Mouse (Mus musculus): ENCODE measurements at regions not wholly inside any gene's neighbourhood (a gene's known extent, or its start where the extent isn't known, plus 50 kb on each side); places are given as distances from the start of the nearest gene placed in this dataset.
A peak's percentile ranks its signal among the peaks of the same experiment; 100 is the strongest.

DNA sequence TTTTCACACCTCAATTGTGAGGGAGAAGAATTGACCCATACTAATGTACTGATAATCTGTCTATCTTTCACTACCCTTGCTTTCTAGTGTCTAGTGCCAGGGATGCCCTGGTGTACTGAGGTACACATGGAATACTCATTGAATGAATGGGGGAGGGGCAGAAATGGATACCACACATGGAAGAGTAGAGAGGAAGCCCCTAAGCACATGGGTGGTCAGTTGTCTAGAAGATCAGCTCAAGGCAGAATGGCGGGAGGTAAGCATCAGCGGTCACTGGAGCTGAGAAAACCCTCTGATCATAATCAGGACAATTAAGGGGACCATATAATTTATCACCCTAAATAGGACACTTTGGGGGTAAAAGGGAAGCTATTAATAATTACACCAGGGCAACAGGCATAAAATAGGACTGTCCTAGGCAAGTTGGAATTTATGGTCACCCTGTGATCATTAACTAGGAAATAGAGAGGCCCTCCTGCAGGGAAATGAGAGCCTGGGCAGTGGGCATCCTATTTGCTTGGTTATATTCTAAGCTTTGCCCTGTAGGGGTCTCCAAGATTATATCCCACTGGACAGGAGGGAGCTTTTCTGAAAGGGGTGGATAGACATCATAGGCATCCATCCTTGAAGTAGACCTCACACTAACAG, 185.3 kb downstream of the Mycn start:
- 98% methylated on average over 2 of the region's 2 CpGs for WGBS
- H3K9ac ChIP-seq (ENCODE audit: low read depth, low read length) = no peak overlapping the region

DNA sequence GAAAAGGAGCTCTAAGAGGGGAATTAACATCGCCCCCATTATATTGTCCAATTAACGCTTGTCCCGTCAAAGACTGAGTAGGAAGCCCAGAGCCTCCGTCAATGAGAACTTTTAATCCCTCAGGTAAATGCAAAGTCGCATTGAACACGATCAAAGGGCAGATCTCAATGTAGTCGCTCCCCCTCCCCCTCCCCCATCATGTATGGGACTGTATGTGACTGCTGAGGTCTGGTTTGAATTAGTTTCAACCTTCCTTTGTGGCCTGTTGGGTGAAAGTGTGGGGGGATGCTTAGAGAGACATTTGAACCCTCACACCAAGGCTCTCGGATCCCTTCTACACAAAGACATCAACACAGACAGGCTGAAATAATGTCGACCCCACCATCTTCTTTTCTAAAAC, 187.9 kb downstream of the Mycn start:
- no peaks in the 10 kb centered on the region for H3K27me3 ChIP-seq (ENCODE audit: control insufficient read depth, insufficient read depth, low read length)
- no peak for DNase-seq (ENCODE audit: extremely low read depth, low read depth, low spot score)
- H3K27ac ChIP-seq (replicated peaks; ENCODE audit: insufficient read depth, low read depth, low read length) = no peak overlapping the region
- H3K4me1 ChIP-seq (ENCODE audit: control insufficient read depth, insufficient read depth, low read length) = no peaks in the 10 kb centered on the region
- H3K79me2 ChIP-seq (ENCODE audit: control insufficient read depth, insufficient read depth, low read length) = no peaks in the 10 kb centered on the region
- no peak overlapping the region for H3K4me3 ChIP-seq (ENCODE audit: insufficient read depth, low read depth, low read length)
- H3K36me3 ChIP-seq (ENCODE audit: control insufficient read depth, insufficient read depth, low read length) = no peaks in the 10 kb centered on the region
- no peak overlapping the region for H3K9ac ChIP-seq (ENCODE audit: low read depth, low read length)
- WGBS = 75% methylated on average over 9 of the region's 9 CpGs
- TF ChIP-seq POLR2A (IDR thresholded peaks at IDR 0.05; ENCODE audit: extremely low read depth, insufficient read depth, low read length) (no peak), CTCF (IDR thresholded peaks at IDR 0.05; ENCODE audit: low read depth, low read length) (no peak)

More for the DNA sequence above, 185.3 kb downstream of the Mycn start:
- Histone ChIP-seq H3K4me1 (ENCODE audit: control insufficient read depth, insufficient read depth, low read length) (no peaks in the 10 kb centered on the region), H3K79me2 (ENCODE audit: control insufficient read depth, insufficient read depth, low read length) (no peaks in the 10 kb centered on the region), H3K36me3 (ENCODE audit: control insufficient read depth, insufficient read depth, low read length) (no peaks in the 10 kb centered on the region), H3K27me3 (ENCODE audit: control insufficient read depth, insufficient read depth, low read length) (no peaks in the 10 kb centered on the region), H3K27ac (replicated peaks; ENCODE audit: insufficient read depth, low read depth, low read length) (no peak overlapping the region), H3K4me3 (ENCODE audit: insufficient read depth, low read depth, low read length) (no peak overlapping the region)
- no peak for TF ChIP-seq POLR2A (IDR thresholded peaks at IDR 0.05; ENCODE audit: extremely low read depth, insufficient read depth, low read length)
- TF ChIP-seq CTCF (IDR thresholded peaks at IDR 0.05; ENCODE audit: low read depth, low read length) = no peak
- no peak for DNase-seq (ENCODE audit: extremely low read depth, low read depth, low spot score)

GRCm38 (mm10) chr12:12751670-12752426, 189.9 kb downstream of the Mycn start:
- Histone ChIP-seq H3K36me3 (ENCODE audit: control insufficient read depth, insufficient read depth, low read length) (no peaks in the 10 kb centered on the region), H3K27ac (replicated peaks; ENCODE audit: insufficient read depth, low read depth, low read length) (no peak overlapping the region), H3K4me3 (ENCODE audit: insufficient read depth, low read depth, low read length) (no peak overlapping the region), H3K79me2 (ENCODE audit: control insufficient read depth, insufficient read depth, low read length) (no peaks in the 10 kb centered on the region), H3K27me3 (ENCODE audit: control insufficient read depth, insufficient read depth, low read length) (no peaks in the 10 kb centered on the region), H3K4me1 (ENCODE audit: control insufficient read depth, insufficient read depth, low read length) (peaks cover 6% of the 10 kb centered on the region), H3K9ac (ENCODE audit: low read depth, low read length) (no peak overlapping the region)
- WGBS = 85% methylated on average over 10 of the region's 10 CpGs
- DNase-seq (ENCODE audit: extremely low read depth, low read depth, low spot score) = no peak
- no peak for TF ChIP-seq CTCF (IDR thresholded peaks at IDR 0.05; ENCODE audit: low read depth, low read length)
- no peak for TF ChIP-seq POLR2A (IDR thresholded peaks at IDR 0.05; ENCODE audit: extremely low read depth, insufficient read depth, low read length)

GRCm38 (mm10) chr12:12749690-12750089, 192.0 kb downstream of the Mycn start:
- Histone ChIP-seq H3K27ac (replicated peaks; ENCODE audit: insufficient read depth, low read depth, low read length) (no peak overlapping the region), H3K9ac (ENCODE audit: low read depth, low read length) (no peak overlapping the region), H3K79me2 (ENCODE audit: control insufficient read depth, insufficient read depth, low read length) (no peaks in the 10 kb centered on the region), H3K36me3 (ENCODE audit: control insufficient read depth, insufficient read depth, low read length) (no peaks in the 10 kb centered on the region), H3K27me3 (ENCODE audit: control insufficient read depth, insufficient read depth, low read length) (no peaks in the 10 kb centered on the region), H3K4me1 (ENCODE audit: control insufficient read depth, insufficient read depth, low read length) (peaks cover 6% of the 10 kb centered on the region), H3K4me3 (ENCODE audit: insufficient read depth, low read depth, low read length) (no peak overlapping the region)
- DNase-seq (ENCODE audit: extremely low read depth, low read depth, low spot score) = no peak
- WGBS = 94% methylated on average over 3 of the region's 3 CpGs
- TF ChIP-seq CTCF (IDR thresholded peaks at IDR 0.05; ENCODE audit: low read depth, low read length) = no peak

DNA sequence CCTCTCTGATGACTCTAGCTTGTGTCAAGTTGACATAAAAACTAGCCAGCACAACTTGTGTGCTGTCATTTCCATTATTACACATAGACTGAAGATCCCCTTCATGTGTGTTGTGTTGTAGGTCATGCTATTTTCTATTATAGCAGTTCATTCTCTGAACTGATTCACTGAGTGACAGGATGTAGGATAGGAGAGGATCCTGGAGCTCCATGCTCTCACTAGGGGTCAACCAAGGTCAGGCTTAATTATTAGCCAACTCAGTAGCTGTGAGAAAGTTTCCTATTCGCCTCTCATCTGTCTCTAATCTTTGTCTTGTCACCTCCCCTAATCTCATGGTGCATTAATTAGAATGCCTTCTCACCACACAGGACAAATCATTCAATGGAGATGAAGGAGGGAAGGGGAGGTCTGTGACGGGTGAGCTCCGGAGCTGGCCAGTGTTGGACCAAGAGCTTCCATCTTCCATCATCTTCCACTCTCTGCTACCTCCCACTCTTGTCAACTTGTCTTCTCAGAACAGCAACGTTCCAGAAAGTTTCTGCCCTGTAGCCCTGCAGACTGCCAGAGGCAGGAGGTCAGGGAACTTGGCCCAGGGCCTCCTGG, 194.8 kb downstream of the Mycn start:
- Histone ChIP-seq H3K36me3 (ENCODE audit: control insufficient read depth, insufficient read depth, low read length) (no peaks in the 10 kb centered on the region), H3K4me1 (ENCODE audit: control insufficient read depth, insufficient read depth, low read length) (peaks cover 6% of the 10 kb centered on the region), H3K4me3 (ENCODE audit: insufficient read depth, low read depth, low read length) (no peak overlapping the region), H3K27me3 (ENCODE audit: control insufficient read depth, insufficient read depth, low read length) (no peaks in the 10 kb centered on the region), H3K27ac (replicated peaks; ENCODE audit: insufficient read depth, low read depth, low read length) (no peak overlapping the region), H3K9ac (ENCODE audit: low read depth, low read length) (no peak overlapping the region), H3K79me2 (ENCODE audit: control insufficient read depth, insufficient read depth, low read length) (no peaks in the 10 kb centered on the region)
- peak; percentile 29 for DNase-seq (ENCODE audit: extremely low read depth, low read depth, low spot score)
- 25% methylated on average over 4 of the region's 4 CpGs for WGBS
- TF ChIP-seq POLR2A (IDR thresholded peaks at IDR 0.05; ENCODE audit: extremely low read depth, insufficient read depth, low read length) (no peak), CTCF (IDR thresholded peaks at IDR 0.05; ENCODE audit: low read depth, low read length) (no peak)

GRCm38 (mm10) chr12:12744492-12744891, 197.2 kb downstream of the Mycn start:
- peaks cover 6% of the 10 kb centered on the region for H3K4me1 ChIP-seq (ENCODE audit: control insufficient read depth, insufficient read depth, low read length)
- no peak overlapping the region for H3K4me3 ChIP-seq (ENCODE audit: insufficient read depth, low read depth, low read length)
- H3K27ac ChIP-seq (replicated peaks; ENCODE audit: insufficient read depth, low read depth, low read length) = no peak overlapping the region
- WGBS = 85% methylated on average over 2 of the region's 2 CpGs
- H3K36me3 ChIP-seq (ENCODE audit: control insufficient read depth, insufficient read depth, low read length) = no peaks in the 10 kb centered on the region
- no peaks in the 10 kb centered on the region for H3K79me2 ChIP-seq (ENCODE audit: control insufficient read depth, insufficient read depth, low read length)
- H3K27me3 ChIP-seq (ENCODE audit: control insufficient read depth, insufficient read depth, low read length) = no peaks in the 10 kb centered on the region
- H3K9ac ChIP-seq (ENCODE audit: low read depth, low read length) = no peak overlapping the region
- no peak for TF ChIP-seq POLR2A (IDR thresholded peaks at IDR 0.05; ENCODE audit: extremely low read depth, insufficient read depth, low read length)
- TF ChIP-seq CTCF (IDR thresholded peaks at IDR 0.05; ENCODE audit: low read depth, low read length) = no peak
- DNase-seq (ENCODE audit: extremely low read depth, low read depth, low spot score) = no peak
